Mouse (Mus musculus) CH12F3 (cell line): ENCODE results near the gene Arhgef7.

Source experiments
- in situ Hi-C: fragments of 300-500 bp; cut with MboI; formaldehyde crosslinking; loops from 2 replicates; pipeline ENCODE4 v1.14.3; 2020; ENCODE audit warnings: low sequenced_read_pairs

Arhgef7 gene

DNA sequence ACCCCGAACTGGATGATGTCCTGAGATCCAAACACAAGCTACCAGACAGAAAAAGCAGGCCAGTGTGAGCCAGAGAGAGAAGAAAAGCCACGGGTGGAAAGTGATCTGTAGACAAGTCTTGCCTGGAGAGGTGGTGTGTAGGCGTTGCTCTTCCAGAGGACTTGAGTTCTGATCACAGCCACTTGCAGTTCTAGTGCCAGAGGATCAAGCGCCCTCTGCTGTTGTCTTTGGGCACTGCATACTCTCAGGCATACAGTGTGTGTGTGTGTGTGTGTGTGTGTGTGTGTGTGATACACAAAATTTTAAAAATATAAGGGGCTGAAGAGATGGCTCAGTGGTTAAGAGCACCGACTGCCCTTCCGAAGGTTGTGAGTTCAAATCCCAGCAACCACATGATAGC lies 15.3 kb upstream of the Arhgef7 start:
- in situ Hi-C loops = no loop called here

DNA sequence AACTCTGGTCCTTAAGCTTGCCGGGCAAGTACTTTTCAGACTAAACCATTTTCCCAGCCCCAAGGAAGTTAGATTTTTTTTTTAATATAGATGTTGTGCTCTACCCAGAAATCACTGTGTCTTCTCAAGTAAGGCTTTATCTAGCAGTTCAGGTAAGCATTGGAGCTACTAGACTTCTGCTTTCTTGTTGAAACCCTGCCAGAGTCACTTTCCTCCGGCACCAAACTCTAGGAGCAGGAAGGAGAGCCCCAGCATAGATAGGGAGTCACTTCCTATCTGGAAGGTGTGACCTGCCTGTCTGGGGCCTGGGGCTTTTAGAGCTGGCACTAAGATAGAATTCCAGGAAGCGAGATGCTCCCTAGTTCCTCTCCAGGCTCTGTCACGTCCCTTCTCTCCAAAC lies 10.3 kb upstream of the Arhgef7 start:
- in situ Hi-C loops = no loop called here

DNA sequence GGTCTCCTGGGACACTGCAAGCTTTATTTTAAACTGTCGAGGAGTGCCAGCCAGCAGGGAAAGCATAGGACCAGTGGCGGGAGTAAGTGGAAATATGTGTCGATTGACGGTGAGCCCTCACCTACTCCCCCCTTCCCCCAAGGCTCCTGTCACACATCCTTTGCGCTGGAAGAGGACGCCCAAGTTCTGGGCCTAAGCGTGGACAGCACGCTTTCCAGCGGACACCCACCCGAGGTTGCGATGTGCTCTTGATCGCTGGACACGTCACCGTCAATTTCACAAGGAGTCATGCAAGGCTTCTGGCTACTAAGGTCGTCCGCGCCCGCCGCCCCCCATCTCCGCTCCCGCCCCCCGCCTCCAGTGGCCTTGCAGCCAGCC lies 259 bp upstream of the Arhgef7 start:
- in situ Hi-C loops = no loop called here

DNA sequence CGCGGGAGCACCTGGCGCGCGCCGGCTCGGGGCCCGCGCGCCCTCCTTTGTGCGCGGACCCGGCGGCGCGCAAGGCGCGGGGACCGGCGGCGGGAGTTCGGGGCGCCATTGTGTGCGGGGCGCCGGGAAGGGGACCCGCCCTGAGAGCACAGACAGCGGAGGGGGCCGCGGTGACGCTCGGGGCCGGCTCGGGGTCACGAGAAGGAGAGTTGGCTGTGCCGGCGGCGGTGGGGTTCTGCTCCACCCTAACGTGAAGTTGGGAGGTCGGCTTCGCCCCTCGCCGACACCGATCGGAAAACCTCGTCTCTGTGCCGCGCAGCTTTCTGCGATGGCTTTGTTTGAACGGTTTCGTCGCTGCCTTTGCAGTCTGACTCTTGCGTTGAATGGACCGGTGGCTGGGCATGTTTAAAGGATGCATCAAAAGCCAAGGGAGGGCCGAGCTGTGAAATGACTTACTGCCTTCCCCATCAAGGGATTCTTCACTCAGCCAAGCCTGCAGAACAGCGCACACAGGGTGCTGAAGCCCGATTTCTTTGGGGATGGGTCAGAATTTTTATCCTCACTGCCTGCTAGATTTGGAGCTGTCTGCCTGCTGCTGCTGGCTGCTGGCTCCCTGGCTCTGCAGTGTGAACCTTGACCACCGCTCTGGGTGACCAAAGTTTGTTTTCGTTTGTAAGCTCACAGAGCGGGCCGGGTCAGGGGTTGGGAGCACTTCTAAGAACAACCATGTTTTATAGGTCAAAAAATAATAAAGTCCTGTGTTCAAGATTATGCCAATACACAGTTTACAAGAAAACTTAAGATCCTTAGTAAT lies 1.2 kb downstream of the Arhgef7 start:
- in situ Hi-C loops = no loop called here

DNA sequence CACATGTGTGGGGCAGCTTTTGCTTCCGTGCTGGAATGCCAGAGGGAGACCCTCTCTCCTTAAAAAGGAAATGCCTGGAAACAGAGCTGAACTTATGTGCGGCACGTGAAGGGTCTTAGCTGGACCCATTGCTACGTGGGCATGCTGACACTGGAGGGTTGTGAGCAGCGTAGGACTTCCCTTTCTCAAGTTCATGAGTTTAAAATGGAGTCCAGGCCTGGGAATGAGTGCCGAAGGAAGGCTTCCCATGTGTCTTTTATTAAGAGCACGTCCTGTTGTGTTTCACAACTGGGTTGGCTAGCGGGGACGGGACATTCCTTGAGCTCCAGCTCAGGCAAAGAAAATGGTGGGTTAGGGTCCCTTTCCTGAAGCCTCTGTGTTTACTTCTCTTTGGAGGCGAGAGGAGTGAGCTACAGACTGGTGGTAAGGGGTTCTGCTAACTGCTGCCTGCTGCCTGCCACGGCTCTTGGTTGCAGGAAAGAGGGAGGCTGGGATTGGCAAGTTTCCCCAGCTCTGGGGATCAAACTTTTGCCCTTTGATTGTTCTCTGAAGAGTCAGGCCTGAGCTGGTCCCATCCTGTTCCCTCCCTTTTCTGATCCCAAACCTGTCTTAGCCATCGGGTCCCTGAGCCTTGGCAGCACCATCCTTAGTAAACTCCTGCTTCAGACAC lies 2.9 kb downstream of the Arhgef7 start:
- in situ Hi-C loops = no loop called here

DNA sequence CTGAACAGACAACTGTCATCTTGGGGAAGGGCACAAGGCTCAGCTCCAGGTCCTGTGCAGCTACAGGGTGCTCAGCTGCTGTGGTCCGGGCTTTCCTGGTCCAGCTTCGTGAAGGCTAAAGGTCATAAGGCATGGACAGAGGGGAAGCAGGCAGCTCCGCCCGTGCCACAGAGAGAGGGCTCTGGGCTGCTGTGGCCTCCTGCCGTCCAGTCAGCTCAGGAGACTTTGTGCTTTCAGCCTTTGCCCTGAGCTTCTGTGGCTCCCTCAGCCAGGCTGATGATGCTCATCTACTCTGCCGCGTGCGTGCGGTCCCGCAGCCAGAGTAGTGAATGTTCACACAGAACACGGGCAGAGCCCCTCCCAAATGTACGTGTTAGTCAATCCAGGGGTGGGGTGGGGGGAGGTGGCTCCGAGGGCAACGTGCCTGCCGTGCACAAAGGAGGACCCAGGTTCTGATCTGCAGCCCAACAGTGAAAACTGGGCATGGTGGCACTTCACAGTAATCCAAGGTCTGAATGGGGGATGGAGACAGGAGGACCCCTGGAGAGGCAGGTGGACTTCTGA lies 8.2 kb downstream of the Arhgef7 start:
- in situ Hi-C loops = no loop called here

DNA sequence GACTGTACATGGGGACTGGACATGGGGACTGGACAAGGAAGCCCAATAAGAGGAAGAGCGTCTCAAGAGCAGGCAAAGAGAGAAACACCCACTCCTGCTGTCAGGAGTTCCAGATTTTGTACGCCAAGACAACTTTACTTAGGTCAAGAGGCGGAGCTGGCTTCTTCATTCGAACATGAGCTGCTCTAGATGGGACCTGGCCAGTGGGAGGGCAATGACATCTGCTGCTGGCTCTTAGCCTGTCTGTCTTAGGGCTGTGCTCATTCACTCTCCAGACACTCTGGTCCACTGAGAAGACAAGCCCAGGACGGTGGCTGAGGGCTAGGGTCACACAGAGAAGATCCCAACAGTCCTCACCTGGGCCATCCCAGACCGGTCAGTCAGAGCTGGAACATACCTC lies 9.6 kb downstream of the Arhgef7 start:
- in situ Hi-C loops = no loop called here

DNA sequence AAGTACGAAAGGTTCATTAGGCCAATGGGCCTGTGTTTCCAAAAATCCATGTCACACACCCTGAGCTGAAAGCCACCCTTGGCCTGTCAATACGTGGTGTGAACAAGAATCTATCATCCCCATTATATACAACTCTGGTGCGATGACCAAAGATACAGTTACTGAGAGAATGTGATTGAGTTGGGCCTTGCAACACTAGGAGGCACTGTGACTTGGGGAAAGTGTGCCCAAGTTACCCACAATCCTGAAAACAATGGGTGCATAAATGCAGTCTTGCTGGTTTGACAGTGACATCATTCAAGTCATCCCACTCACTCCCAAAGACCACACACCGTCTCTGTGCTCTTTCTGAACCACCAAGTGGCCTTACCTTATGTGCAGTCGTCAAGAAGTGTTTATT lies 11.6 kb downstream of the Arhgef7 start:
- in situ Hi-C loops = no loop called here

DNA sequence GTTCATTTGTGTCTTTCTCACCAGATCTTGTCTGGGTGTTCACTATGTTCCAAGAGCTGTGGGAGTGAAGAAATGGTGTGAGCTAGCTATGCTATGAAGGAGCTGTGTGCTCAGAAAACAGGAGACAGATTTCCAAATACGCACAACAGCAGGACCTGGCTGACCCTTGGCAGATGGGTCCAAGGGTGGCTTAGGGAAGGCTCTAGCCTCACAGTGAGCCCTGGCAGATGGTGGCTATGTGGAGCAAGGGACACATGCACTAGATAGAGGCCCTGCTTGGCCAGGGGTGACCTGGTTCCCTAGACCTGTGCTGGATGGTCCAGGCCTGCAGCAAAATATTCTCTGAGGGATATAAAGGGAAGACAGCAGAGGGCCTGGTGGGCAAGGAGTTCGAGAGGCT lies 13.3 kb downstream of the Arhgef7 start:
- in situ Hi-C loops = no loop called here

DNA sequence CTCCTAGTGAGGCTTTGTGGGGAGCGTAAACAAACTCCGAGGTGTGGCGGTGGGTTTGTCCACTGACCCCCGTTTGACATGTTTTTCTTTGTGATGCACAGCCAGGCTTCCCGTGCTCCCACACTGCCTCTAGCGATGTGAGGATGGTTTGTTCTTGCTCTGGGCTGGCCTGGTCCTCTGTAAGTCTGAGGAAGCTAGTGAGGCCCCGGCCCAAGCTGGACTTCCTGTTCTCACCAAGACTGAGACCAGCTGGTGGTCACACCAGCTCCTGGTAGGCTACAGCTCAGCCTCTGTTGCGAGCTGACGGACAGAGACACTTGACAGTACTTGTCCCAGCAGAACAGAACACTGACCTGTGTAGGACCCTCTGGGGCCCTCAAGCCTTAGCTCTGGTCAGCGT lies 16.1 kb downstream of the Arhgef7 start:
- in situ Hi-C loops = no loop called here

DNA sequence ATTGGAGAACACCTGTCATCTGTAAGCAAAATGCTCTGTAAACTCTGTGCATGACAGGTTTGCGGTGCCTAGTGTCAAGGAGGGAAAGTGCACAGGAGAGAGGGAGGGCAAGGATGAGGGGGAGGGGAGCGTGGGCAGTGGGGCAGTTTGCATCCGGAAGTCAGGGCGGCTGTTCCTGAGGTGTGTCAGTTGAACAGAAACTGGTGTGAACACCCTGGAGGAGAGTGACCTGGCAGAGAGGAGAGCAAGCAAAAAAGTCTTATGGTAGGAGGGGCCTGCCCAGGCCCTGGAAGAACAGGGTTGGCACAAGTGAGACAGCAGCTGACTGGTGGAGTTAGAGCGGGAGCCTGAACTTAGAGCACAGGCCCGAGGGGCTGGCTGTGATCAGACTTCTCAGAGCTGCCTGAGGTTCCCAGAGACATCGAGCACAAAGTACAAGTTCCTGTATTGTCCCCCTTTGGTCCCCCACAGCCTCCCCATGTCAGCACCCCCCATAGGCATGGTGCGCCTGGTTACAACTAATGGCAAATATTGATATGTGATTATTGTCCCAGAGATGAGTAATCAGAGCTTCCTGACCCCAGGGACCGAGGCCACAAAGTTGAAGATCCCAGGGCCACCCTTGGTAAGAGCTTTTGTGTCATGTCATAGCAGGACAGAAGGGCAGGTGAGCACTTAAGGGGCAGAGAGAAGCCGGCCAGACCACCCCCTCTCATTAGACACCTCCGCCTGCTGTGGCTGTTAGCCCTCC lies 19.5 kb downstream of the Arhgef7 start:
- in situ Hi-C loops = no loop called here

DNA sequence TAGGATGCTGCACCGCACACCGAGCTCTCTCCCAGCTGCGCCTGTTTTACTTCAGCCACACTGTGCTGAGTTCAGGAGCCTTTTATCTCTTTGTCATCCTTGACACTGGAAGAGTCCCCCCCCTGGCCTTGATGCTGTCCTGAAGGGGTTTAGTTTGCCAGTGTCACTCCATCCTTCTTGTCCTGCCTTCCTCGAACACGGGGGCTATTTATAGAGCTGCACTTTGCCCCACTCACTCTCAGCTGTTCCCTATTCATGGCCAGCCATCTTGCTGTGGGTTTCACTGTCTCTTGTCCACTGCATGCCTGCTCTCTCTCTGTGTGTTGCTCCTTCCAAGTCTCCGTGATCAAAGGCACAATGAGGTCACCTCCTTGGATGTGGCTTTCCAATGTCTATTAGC lies 22.0 kb downstream of the Arhgef7 start:
- in situ Hi-C loops = no loop called here

DNA sequence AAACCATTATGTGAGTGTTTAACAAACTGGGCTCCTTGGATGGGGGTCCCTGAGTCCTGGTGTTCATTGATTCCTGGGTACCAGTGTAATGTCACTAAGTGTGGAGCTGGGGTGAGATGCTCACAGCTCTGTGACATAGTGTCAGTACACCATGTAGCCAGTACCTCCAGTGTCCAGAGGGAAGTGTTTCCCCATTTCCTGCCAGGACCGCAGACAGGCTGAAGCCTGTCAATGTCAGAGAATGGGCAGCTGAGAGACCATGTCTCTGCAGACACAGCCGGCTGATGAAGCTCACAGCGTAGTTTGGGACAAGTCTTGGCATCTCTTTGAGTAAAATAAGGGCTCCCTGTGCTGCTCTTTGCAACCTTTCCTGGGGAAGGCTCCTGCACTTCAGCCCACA lies 24.8 kb downstream of the Arhgef7 start:
- in situ Hi-C loops = no loop called here

DNA sequence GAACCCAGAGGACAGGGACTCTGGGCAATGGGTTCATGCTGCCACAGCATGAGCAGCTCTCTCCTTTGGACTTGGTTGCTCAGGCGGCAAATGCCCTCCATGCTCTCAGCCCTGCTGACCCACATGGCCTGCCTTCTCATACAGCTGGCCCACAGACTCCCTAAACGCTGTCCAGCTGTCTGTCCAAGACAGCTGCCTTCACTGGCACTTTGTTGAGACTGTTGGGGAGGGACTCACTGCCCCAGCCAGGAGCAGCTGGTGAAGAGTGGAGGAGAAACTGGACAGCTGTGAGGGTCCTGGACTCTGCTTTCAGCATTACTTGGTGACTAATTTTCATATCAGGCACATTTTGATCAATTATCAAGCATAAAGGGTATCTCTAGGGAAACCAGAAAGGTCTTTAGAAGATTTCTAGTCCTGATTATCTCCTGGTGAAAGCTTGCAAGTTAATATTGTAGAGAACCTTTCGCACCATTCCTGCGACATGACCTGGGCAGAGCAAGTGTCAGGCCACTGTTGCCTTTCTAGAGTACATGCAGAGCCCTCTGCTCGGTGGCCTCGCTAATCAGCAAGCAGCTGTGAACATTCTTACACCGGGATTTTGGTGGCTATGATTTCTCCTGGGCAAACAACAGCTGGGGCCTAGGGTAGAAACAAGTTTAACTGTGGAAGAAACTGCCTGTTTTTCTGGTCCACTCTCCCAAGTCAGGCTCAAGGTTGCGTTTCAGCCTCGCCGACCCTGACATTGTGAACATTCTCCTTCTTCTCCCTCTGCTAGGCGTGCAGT lies 25.8 kb downstream of the Arhgef7 start:
- in situ Hi-C loops = no loop called here

DNA sequence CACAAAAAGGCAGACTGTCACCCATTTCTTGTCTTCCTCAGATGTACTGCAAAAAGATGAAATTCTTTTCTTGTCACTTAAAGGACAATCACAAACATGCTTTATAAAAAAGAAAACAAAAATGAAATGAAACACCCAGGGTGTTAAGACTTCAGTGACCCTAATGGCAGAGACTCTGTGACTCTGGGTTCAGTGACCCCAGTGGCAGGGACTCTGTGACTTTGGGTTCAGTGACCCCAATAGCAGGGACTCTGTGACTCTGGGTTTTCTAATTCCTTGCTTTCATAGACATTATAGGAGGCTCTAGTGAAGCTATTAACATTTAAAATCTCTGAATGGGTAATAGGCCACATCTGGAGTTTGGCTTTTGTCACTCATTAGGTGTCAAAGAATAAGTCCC lies 27.2 kb downstream of the Arhgef7 start:
- in situ Hi-C loops = no loop called here

DNA sequence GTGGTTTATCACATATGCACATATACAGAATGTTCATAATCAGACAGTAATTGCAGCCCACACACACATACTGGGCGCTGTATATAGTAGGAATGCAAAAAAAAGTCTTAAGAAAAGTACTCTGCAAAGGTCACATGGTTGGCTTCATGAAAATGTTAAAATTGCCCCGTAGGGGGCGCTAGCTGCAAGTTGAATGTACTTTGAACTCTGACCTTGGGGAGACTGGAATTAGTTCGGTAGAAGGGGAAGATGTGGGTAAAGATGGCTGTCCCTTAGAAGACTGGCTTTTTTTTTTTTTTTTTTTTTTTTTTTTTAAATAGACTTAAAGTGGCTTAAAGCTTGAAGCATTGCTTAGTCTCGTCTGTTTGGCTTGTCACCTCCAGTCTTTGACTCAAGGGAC lies 28.4 kb downstream of the Arhgef7 start:
- in situ Hi-C loops = no loop called here

DNA sequence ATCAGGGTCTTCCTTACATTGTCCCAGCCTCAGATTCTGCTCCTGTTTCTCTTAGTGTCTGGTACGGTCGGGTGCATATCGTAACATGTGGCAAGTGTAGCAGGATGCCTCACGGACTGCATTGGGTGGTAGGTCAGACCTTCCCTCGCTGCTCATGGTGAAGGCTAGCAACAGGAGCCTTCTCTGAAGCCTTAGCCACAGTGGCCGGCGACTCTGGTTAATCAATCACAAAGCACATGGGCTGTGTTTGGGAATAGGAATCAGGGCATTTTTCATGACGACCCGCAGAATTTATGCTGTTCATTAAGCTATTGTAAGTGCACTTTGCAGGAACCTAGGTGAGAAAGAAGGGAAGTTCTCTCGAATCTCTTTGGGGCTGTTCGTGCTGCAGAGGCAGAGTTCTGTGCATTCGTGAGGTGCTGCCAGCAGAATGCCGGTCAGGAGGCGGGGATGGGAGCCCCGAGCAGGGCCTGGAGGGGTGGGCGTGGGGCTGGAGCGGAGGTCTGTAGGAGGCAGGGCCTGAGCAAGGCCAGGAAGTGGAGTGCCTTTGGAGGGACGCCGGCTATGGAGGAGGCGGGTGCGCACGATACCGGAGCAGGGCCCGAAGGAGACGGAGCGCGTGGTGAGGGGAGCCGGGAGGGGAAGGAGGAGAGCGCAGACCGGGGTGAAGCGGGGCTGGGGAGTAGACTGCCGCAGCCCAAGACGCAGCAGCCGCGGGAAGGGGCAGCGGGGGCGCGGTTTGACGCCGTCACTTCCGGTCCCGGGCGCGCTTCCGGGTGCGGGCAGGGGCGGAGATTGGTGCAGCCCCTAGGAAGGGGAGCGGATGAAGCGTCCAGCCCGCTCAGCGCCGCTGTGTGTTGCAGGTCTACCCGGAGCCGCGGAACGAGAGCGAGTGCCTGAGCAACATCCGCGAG lies 30.3 kb downstream of the Arhgef7 start:
- in situ Hi-C loops = no loop called here

DNA sequence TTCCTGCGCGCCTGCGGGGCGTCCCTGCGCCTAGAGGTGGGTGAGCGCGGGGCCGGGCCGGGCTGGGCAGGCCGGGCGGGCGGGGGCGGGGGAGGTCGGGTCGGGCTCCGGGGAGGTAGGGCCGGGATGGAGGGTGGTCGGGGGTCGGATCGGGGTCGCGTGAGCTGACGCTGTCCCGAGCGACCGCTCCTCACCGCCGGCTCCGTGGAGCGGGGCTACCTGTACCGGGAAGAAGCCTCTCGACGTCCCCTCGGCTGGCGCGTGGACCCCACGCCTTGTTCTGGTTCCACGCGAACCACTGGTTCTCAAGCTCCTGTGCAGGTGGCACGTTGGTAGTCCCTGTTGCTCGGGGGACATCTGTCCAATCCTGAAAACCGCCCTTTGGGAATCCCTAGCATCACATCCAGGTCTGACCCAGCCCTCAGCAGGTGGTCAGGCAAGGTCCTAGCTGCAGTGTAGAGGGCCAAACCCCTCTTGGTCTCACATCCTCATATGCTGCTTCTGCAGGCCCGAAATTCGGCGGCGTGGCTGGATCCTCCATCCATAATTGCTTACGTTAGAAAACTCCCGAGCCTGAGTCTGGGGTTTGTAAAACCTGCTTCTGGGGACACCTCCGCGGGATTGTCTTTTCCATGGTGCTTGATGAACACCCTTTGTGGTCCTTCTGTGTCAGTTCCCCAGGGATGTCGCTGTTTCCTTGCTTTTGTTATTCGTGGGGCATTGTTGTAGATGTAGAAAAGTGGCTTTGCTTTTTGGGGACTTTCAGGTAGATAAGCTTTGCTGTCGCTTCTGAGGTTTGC lies 31.2 kb downstream of the Arhgef7 start:
- in situ Hi-C loops = no loop called here

DNA sequence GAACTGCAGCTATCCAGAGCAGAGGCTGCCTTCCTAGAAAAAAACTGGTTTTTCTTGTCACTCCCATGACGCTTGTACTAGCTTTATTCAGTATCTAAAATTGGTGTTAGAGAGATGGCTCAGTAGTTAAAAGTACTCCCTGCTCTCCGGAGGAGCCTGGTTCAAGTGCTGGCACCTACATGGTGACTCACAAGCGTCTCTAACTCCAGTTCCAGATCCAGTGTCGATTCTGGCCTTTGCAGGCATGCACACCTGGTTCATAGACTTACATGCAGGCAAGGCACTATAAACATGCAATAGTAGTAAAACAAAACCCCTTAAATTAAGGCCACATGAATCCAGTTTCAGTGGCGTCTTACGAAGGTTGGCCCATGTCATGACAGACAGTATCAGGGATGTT lies 34.0 kb downstream of the Arhgef7 start:
- in situ Hi-C loops = no loop called here
